Mouse (Mus musculus) kidney, postnatal 10 days (tissue): ENCODE data around the gene Tdrkh.

Experiments
- DNase-seq: peaks from one replicate; pipeline ENCODE4 v3.0.0; 2021; ENCODE audit warnings: mixed read lengths

Tdrkh gene

GRCm38 (mm10) chr3:94391001-94391400 lies 22.1 kb upstream of the Tdrkh start:
- DNase-seq: no peak

GRCm38 (mm10) chr3:94392128-94392527 lies 20.9 kb upstream of the Tdrkh start:
- DNase-seq: no peak

GRCm38 (mm10) chr3:94393049-94393448 lies 20.0 kb upstream of the Tdrkh start:
- no peak for DNase-seq

GRCm38 (mm10) chr3:94396336-94396735 lies 16.7 kb upstream of the Tdrkh start:
- no peak for DNase-seq

- DNase-seq: no peak
Measured at GRCm38 (mm10) chr3:94396851-94397250, 16.2 kb upstream of the Tdrkh start.

- no peak for DNase-seq
Measured at GRCm38 (mm10) chr3:94398217-94398616, 14.9 kb upstream of the Tdrkh start, which contains the start of gene Lingo4. Lingo4 (plus strand) TSS chr3:94398517.

- DNase-seq: peak; percentile 28
Measured at GRCm38 (mm10) chr3:94398943-94399481, 14.1 kb upstream of the Tdrkh start.

GRCm38 (mm10) chr3:94399663-94400310 lies 13.3 kb upstream of the Tdrkh start:
- DNase-seq: no peak

GRCm38 (mm10) chr3:94402451-94402850 lies 10.6 kb upstream of the Tdrkh start:
- no peak for DNase-seq

GRCm38 (mm10) chr3:94404366-94405054 lies 8.6 kb upstream of the Tdrkh start:
- DNase-seq: peak; percentile 23

- DNase-seq: no peak
Measured at GRCm38 (mm10) chr3:94405561-94405960, 7.5 kb upstream of the Tdrkh start.

- no peak for DNase-seq
Measured at GRCm38 (mm10) chr3:94412530-94412929, 543 bp upstream of the Tdrkh start.

GRCm38 (mm10) chr3:94430980-94431379 lies 17.9 kb downstream of the Tdrkh start:
- no peak for DNase-seq

- no peak for DNase-seq
Measured at GRCm38 (mm10) chr3:94434305-94434704, 21.2 kb downstream of the Tdrkh start.

- DNase-seq: no peak
Measured at GRCm38 (mm10) chr3:94436420-94436819, 23.3 kb downstream of the Tdrkh start.

GRCm38 (mm10) chr3:94441182-94441581 lies 28.1 kb downstream of the Tdrkh start:
- DNase-seq: no peak

- peak; percentile 98 for DNase-seq
Measured at GRCm38 (mm10) chr3:94442951-94443596, 30.0 kb downstream of the Tdrkh start, which contains the start of gene Mrpl9. Mrpl9 (plus strand) TSS chr3:94443318.

GRCm38 (mm10) chr3:94443597-94443964 lies 30.5 kb downstream of the Tdrkh start, which contains the start of gene Oaz3:
Oaz3 (minus strand) TSS chr3:94443915.
- no peak for DNase-seq

- DNase-seq: no peak
Measured at GRCm38 (mm10) chr3:94449377-94449776, 36.3 kb downstream of the Tdrkh start.

GRCm38 (mm10) chr3:94456529-94457000 lies 43.5 kb downstream of the Tdrkh start:
- DNase-seq: peak; percentile 89

- no peak for DNase-seq
Measured at GRCm38 (mm10) chr3:94457055-94457454, 44.0 kb downstream of the Tdrkh start.

GRCm38 (mm10) chr3:94459834-94460233 lies 46.8 kb downstream of the Tdrkh start:
- no peak for DNase-seq

GRCm38 (mm10) chr3:94463926-94464578 lies 51.0 kb downstream of the Tdrkh start:
- no peak for DNase-seq
